Mouse (Mus musculus) bone marrow macrophage, adult 2 months (primary cell): ENCODE data around the gene Stat2. TPM values are rescaled to one million over a fixed set of nuclear protein-coding genes. Genes with fewer than 3 reads are reported as not detected.
A peak's percentile ranks its signal among the peaks of the same experiment; 100 is the strongest.

ENCODE experiments used
- H3K27ac ChIP-seq: 2 replicates; pipeline ENCODE4 v1.5.1; 2012; ENCODE audit warnings: low read depth, low read length; ENCODE audit not compliant: insufficient read depth
- H3K4me1 ChIP-seq: 2 replicates; pipeline ENCODE4 v1.6.1; 2012; ENCODE audit warnings: low read length; ENCODE audit not compliant: control insufficient read depth, insufficient read depth
- H3K4me3 ChIP-seq: 2 replicates; pipeline ENCODE4 v1.5.1; 2012; ENCODE audit warnings: mild to moderate bottlenecking, low read length, moderate library complexity; ENCODE audit not compliant: insufficient read depth
- CTCF ChIP-seq: IDR thresholded peaks from 2 replicates; pipeline ENCODE4 v1.5.1; 2012; ENCODE audit warnings: low read depth, mild to moderate bottlenecking, low read length, moderate library complexity
- POLR2A ChIP-seq: IDR thresholded peaks from 2 replicates; pipeline ENCODE4 v1.6.1; 2012; ENCODE audit warnings: mild to moderate bottlenecking, low read depth, low read length, borderline replicate concordance
- polyA plus RNA-seq: library from polyadenylated mRNA; stranded (reverse); fragments of >200 nt; gene quantifications from 2 replicates; pipeline ENCODE4 v1.2.4, GENCODE M21; 2012; ENCODE audit not compliant: missing spikeins, insufficient read depth, insufficient read length

Gene Stat2
- polyA plus RNA-seq, 1 experiment = 89.6 TPM

- peaks cover 33% of the 10 kb centered on the region for H3K4me1 ChIP-seq
- H3K4me3 ChIP-seq = peak overlapping the region; percentile 82
These were observed 37.9 kb upstream of the Stat2 start for GRCm38 (mm10) chr10:128232420-128232985.

GRCm38 (mm10) chr10:128236321-128236720 lies 34.0 kb upstream of the Stat2 start:
- H3K27ac ChIP-seq = no peak overlapping the region
- TF ChIP-seq POLR2A (no peak), CTCF (no peak)
- peaks cover 31% of the 10 kb centered on the region for H3K4me1 ChIP-seq
- H3K4me3 ChIP-seq = no peak overlapping the region

More at GRCm38 (mm10) chr10:128232420-128232985, 37.9 kb upstream of the Stat2 start:
- TF ChIP-seq CTCF = no peak
- no peak for TF ChIP-seq POLR2A
- peak overlapping the region; percentile 71 for H3K27ac ChIP-seq

- TF ChIP-seq POLR2A (no peak), CTCF (no peak)
These were observed 32.4 kb upstream of the Stat2 start for GRCm38 (mm10) chr10:128237807-128238480.

GRCm38 (mm10) chr10:128239140-128239539 lies 31.2 kb upstream of the Stat2 start:
- TF ChIP-seq POLR2A = no peak
- TF ChIP-seq CTCF = no peak

More at GRCm38 (mm10) chr10:128237807-128238480, 32.4 kb upstream of the Stat2 start:
- H3K4me1 ChIP-seq = peaks cover 29% of the 10 kb centered on the region
- no peak overlapping the region for H3K4me3 ChIP-seq
- peak overlapping the region; percentile 43 for H3K27ac ChIP-seq

GRCm38 (mm10) chr10:128240131-128240530 lies 30.2 kb upstream of the Stat2 start:
- no peak for TF ChIP-seq POLR2A
- TF ChIP-seq CTCF = no peak
- H3K4me3 ChIP-seq = no peak overlapping the region
- no peak overlapping the region for H3K27ac ChIP-seq
- H3K4me1 ChIP-seq = peaks cover 16% of the 10 kb centered on the region

More at GRCm38 (mm10) chr10:128239140-128239539, 31.2 kb upstream of the Stat2 start:
- Histone ChIP-seq H3K4me1 (peaks cover 22% of the 10 kb centered on the region), H3K27ac (no peak overlapping the region), H3K4me3 (no peak overlapping the region)

- Histone ChIP-seq H3K4me3 (no peak overlapping the region), H3K27ac (no peak overlapping the region), H3K4me1 (peaks cover 6% of the 10 kb centered on the region)
- TF ChIP-seq CTCF (no peak), POLR2A (no peak)
These were observed 27.1 kb upstream of the Stat2 start for GRCm38 (mm10) chr10:128243252-128243651.

GRCm38 (mm10) chr10:128244121-128244520 lies 26.2 kb upstream of the Stat2 start:
- no peak overlapping the region for H3K27ac ChIP-seq
- TF ChIP-seq POLR2A (no peak), CTCF (no peak)

GRCm38 (mm10) chr10:128247020-128247732 lies 23.2 kb upstream of the Stat2 start:
- no peaks in the 10 kb centered on the region for H3K4me1 ChIP-seq
- H3K27ac ChIP-seq = no peak overlapping the region
- no peak overlapping the region for H3K4me3 ChIP-seq
- TF ChIP-seq CTCF (no peak), POLR2A (no peak)

More at GRCm38 (mm10) chr10:128244121-128244520, 26.2 kb upstream of the Stat2 start:
- Histone ChIP-seq H3K4me1 (0 out of 2 replicates have a peak, but pooled peaks cover under 1% of the 10 kb centered on the region), H3K4me3 (no peak overlapping the region)

GRCm38 (mm10) chr10:128250565-128250964 lies 19.8 kb upstream of the Stat2 start:
- H3K27ac ChIP-seq = no peak overlapping the region
- no peaks in the 10 kb centered on the region for H3K4me1 ChIP-seq
- TF ChIP-seq POLR2A = no peak
- no peak for TF ChIP-seq CTCF
- H3K4me3 ChIP-seq = no peak overlapping the region
